In genomic region chr14:31929161-31929707, GRCm38 (mm10) we compare ENCODE assay signal across 9 mouse cellular contexts.
A peak's percentile ranks its signal among the peaks of the same experiment; 100 is the strongest.
DNase-seq lines count a peak whose midpoint lies in the region; ATAC-seq lines count a peak whose summit lies in the region.
"Had no signal": no experiment of that assay in that cellular context is flagged by ENCODE, and none has a peak within 500 bp of the region (broad histone marks: within the 10 kb centered on the region; RNA-seq: fewer than 3 reads in every experiment).

No protein-coding gene starts in this region.

- no peaks in the 10 kb centered on the region for H3K27me3 ChIP-seq in lung, embryonic 16.5 days (ENCODE audit: control insufficient read depth, insufficient read depth, low read depth, low read length)
- no peaks in the 10 kb centered on the region for H3K27me3 ChIP-seq in stomach, embryonic 16.5 days (ENCODE audit: control insufficient read depth, insufficient read depth, low read length)
- H3K27me3 ChIP-seq: midbrain, embryonic 15.5 days had no signal

- H3K27ac ChIP-seq in lung, embryonic 16.5 days (ENCODE audit: low read length), result peak overlapping the region; percentile 85
- no peak overlapping the region for H3K27ac ChIP-seq in stomach, embryonic 16.5 days (ENCODE audit: low read length)
- H3K27ac ChIP-seq: midbrain, embryonic 15.5 days had no signal

- H3K4me3 ChIP-seq in lung, embryonic 16.5 days (ENCODE audit: low read length), result no peak overlapping the region
- H3K4me3 ChIP-seq in stomach, embryonic 16.5 days (replicated peaks; ENCODE audit: low read length), result no peak overlapping the region
- H3K4me3 ChIP-seq: midbrain, embryonic 15.5 days had no signal

- ATAC-seq in lung, embryonic 16.5 days (ENCODE audit: low read depth), result 0 out of 2 replicates have a peak, but pooled peaks have one; percentile 13
- 0 out of 2 replicates have a peak, but pooled peaks have one; percentile 15 for ATAC-seq in stomach, embryonic 16.5 days (ENCODE audit: insufficient read depth, low FRiP score)
- ATAC-seq: midbrain, embryonic 15.5 days had no signal

- WGBS in lung, embryonic 16.5 days, result 55% methylated on average over 12 of the region's 12 CpGs
- WGBS in stomach, embryonic 16.5 days, result 51% methylated on average over 12 of the region's 12 CpGs

- H3K9me3 ChIP-seq in lung, embryonic 16.5 days (ENCODE audit: control insufficient read depth, low read length), result no peaks in the 10 kb centered on the region
- H3K9me3 ChIP-seq in stomach, embryonic 16.5 days (replicated peaks; ENCODE audit: control insufficient read depth, low read length), result peaks cover 5% of the 10 kb centered on the region; the same call in 1 of the 2 replicates
- H3K9me3 ChIP-seq: midbrain, embryonic 15.5 days had no signal

- no peak overlapping the region for H3K9ac ChIP-seq in lung, embryonic 16.5 days (ENCODE audit: low read length)
- no peak overlapping the region for H3K9ac ChIP-seq in stomach, embryonic 16.5 days (ENCODE audit: low read length)
- H3K9ac ChIP-seq: midbrain, embryonic 15.5 days had no signal

- H3K4me1 ChIP-seq in lung, embryonic 16.5 days (replicated peaks; ENCODE audit: control insufficient read depth, insufficient read depth, low read length), result peaks cover 28% of the 10 kb centered on the region
- peaks cover 2% of the 10 kb centered on the region for H3K4me1 ChIP-seq in stomach, embryonic 16.5 days (ENCODE audit: control insufficient read depth, insufficient read depth, low read length)

- DNase-seq in lung, postnatal 14 days, result no peak
- peak; percentile 17 for DNase-seq in c-Kit-positive CD71-positive TER-119-positive erythroid progenitor cells, embryonic 14.5 days (ENCODE audit: low spot score)
- peak; percentile 47 to 65 for DNase-seq in kidney, postnatal 4 days
- no peak for DNase-seq in spleen, postnatal 14 days (ENCODE audit: low spot score in 2 of 2)
- no peak for DNase-seq in urinary bladder, postnatal 4 days (ENCODE audit: low spot score in 2 of 2)
- DNase-seq in cerebellum, postnatal 36 days, result no peak

- H3K4me2 ChIP-seq in lung, embryonic 16.5 days (ENCODE audit: low read depth, low read length), result no peak overlapping the region
- no peak overlapping the region for H3K4me2 ChIP-seq in stomach, embryonic 16.5 days (ENCODE audit: low read depth, low read length)
- H3K4me2 ChIP-seq: midbrain, embryonic 15.5 days had no signal

- no peaks in the 10 kb centered on the region for H3K36me3 ChIP-seq in lung, embryonic 16.5 days (ENCODE audit: control insufficient read depth, insufficient read depth, low read length)
- no peaks in the 10 kb centered on the region for H3K36me3 ChIP-seq in stomach, embryonic 16.5 days (ENCODE audit: control insufficient read depth, insufficient read depth, low read length)
- H3K36me3 ChIP-seq: midbrain, embryonic 15.5 days had no signal

Comparison
In these comparisons a context has a peak if more than half of its experiments do, and no peak if none do; other contexts are left out.
1. DNase-seq: peak in c-Kit-positive CD71-positive TER-119-positive erythroid progenitor cells, embryonic 14.5 days (single experiment) and kidney, postnatal 4 days (2 of 2); none in lung, postnatal 14 days (single experiment), spleen, postnatal 14 days (0 of 2), urinary bladder, postnatal 4 days (0 of 2) and cerebellum, postnatal 36 days (0 of 2).